Mouse (Mus musculus) heart, embryonic 10.5 days (tissue): Measurements from ENCODE around the gene Rab8b. TPM values are rescaled to one million over a fixed set of nuclear protein-coding genes. Genes with fewer than 3 reads are reported as not detected.
A peak's percentile ranks its signal among the peaks of the same experiment; 100 is the strongest.

Experiments
- DNase-seq: peaks from one replicate; pipeline ENCODE4 v3.0.0-alpha.2; 2017; ENCODE audit warnings: low spot score
- H3K27ac ChIP-seq: fragments of 300-500 bp; sonication (generic); 2 replicates; pipeline ENCODE4 v1.5.1; 2016; ENCODE audit warnings: mild to moderate bottlenecking
- H3K27me3 ChIP-seq: fragments of 300-500 bp; sonication (generic); 2 replicates; pipeline ENCODE4 v1.6.1; 2016; ENCODE audit warnings: mild to moderate bottlenecking; ENCODE audit not compliant: poor library complexity, insufficient read depth, severe bottlenecking
- H3K36me3 ChIP-seq: fragments of 300-500 bp; sonication (generic); 2 replicates; pipeline ENCODE4 v1.6.1; 2016; ENCODE audit warnings: mild to moderate bottlenecking, moderate library complexity
- H3K4me1 ChIP-seq: fragments of 300-500 bp; sonication (generic); 2 replicates; pipeline ENCODE4 v1.6.1; 2016; ENCODE audit warnings: mild to moderate bottlenecking
- H3K4me3 ChIP-seq: fragments of 300-500 bp; sonication (generic); 2 replicates; pipeline ENCODE4 v1.5.1; 2016; ENCODE audit warnings: mild to moderate bottlenecking, moderate library complexity
- H3K9me3 ChIP-seq: fragments of 300-500 bp; sonication (generic); 2 replicates; pipeline ENCODE4 v1.6.1; 2016; ENCODE audit warnings: mild to moderate bottlenecking, moderate library complexity
- WGBS: fragments of 180-500 bp; shearing (Covaris S2); methylation state at CpG from one replicate; pipeline ENCODE4 v1.1.7; 2016; 5-methylcytosine and 5-hydroxymethylcytosine counted together
- polyA plus RNA-seq: library from polyadenylated mRNA; unstranded; fragments of >200 nt; fragmentation: Nextera tagmentation; extraction: Ambion mirVana; gene quantifications from 2 replicates; pipeline ENCODE4 v1.2.1, GENCODE M21; 2016

The Rab8b gene
- polyA plus RNA-seq, 1 experiment from 2014 or later = 21.1 TPM

DNA sequence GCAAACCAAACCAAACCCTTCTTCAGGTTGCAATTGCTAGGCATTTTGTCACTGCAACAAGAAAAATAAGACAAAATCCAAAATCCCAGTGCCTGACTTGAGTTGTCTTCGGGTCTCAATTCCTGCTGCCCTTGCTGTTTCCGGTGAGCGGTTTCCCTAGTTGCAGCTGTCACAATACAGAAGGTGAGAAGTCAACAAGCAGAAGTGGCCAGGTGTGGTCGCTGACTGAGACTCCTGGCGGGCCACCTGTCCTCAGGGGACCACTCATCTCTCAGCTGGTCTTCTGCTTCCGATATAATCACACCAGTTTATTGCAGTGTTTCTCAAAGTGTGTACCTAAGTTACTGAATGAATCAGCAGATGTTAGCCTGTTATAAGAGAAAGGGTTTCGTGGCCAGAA lies 10.9 kb upstream of the Rab8b start:
- Histone ChIP-seq H3K9me3 (no peaks in the 10 kb centered on the region), H3K27ac (no peak overlapping the region), H3K4me3 (no peak overlapping the region), H3K36me3 (no peaks in the 10 kb centered on the region), H3K27me3 (no peaks in the 10 kb centered on the region), H3K4me1 (no peaks in the 10 kb centered on the region)
- DNase-seq = peak; percentile 71
- WGBS = 53% methylated on average over 7 of the region's 7 CpGs

DNA sequence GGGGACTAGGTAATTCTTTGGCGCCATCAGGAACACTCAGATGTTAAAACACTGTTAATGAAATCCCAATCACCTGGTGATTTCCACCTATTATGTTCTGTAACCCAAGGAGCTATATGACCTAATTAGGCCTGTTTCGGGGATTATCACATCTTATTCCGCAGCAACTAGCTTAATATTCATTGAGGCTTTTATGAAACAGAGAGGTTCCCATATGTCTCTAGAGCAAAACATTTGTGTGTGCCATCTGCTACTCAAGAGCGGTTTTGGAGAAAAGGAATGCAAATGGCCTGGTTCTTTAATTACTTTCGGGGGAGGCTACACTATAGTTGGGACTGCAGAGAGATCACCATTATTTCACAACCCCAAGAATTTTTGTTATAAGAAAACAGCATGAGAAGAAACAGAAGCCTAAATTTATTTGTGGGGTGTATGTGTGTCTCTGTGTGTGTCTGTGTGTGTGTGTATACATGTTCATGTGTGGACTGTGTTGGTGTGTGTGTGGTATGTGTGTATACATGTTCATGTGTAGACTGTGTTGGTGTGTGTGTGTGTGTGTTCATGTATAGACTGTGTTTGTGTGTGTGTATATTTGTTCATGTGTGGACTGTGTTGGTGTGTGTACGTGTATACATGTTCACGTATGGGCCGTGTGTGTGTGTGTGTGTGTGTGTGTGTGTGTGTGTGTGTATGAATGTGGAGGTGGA lies 8.4 kb upstream of the Rab8b start:
- WGBS = 85% methylated on average over 8 of the region's 8 CpGs
- Histone ChIP-seq H3K36me3 (no peaks in the 10 kb centered on the region), H3K27ac (no peak overlapping the region), H3K4me3 (no peak overlapping the region), H3K4me1 (no peaks in the 10 kb centered on the region), H3K27me3 (no peaks in the 10 kb centered on the region), H3K9me3 (no peaks in the 10 kb centered on the region)
- DNase-seq = peak; percentile 55

DNA sequence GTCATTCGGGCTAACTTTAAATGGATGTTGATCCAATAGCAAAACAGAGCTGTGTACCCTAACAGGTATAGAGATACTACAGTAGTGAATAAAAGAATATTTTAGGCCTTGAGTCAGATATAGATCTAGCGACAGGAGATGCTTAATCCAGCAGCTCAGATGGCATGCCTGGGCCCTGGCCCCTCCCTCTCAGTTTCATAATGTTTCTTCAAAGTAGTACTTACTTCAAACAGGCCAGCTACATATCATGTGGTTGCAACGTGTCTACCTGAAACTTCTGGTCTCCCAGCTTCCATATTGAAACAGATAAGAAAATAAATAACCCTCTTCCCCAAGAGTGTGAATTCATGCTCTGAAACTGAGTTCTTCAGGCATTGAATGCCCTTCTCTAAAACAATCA lies 6.4 kb upstream of the Rab8b start:
- no peaks in the 10 kb centered on the region for H3K9me3 ChIP-seq
- H3K4me1 ChIP-seq = no peaks in the 10 kb centered on the region
- no peak overlapping the region for H3K4me3 ChIP-seq
- H3K27ac ChIP-seq = no peak overlapping the region
- no peaks in the 10 kb centered on the region for H3K36me3 ChIP-seq
- H3K27me3 ChIP-seq = no peaks in the 10 kb centered on the region
- WGBS = 74% methylated on average over 3 of the region's 3 CpGs
- DNase-seq = peak; percentile 42

DNA sequence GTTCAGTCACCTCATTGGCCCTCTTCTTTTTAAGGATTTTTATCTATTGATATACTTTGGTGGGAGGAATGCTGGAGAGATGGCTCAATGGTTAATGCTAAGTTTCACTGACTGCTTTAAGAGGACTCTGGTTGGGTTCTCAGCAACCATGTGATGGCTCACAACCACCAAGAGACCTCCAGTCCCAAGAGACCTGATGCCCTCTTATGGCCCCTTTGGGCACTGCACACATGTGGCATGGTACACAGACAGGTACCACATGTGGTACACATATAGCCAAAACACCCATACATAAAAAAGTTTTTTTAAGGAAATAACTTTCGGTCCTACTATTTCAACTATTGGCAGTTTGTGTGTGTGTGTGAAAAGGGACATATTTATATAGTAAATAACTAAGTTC lies 2.6 kb upstream of the Rab8b start:
- WGBS = 93% methylated on average over 1 of the region's 1 CpGs
- Histone ChIP-seq H3K4me3 (no peak overlapping the region), H3K9me3 (no peaks in the 10 kb centered on the region), H3K4me1 (peaks cover 14% of the 10 kb centered on the region; the same call in 1 of the 2 replicates), H3K36me3 (no peaks in the 10 kb centered on the region), H3K27me3 (no peaks in the 10 kb centered on the region), H3K27ac (no peak overlapping the region)
- peak; percentile 63 for DNase-seq

DNA sequence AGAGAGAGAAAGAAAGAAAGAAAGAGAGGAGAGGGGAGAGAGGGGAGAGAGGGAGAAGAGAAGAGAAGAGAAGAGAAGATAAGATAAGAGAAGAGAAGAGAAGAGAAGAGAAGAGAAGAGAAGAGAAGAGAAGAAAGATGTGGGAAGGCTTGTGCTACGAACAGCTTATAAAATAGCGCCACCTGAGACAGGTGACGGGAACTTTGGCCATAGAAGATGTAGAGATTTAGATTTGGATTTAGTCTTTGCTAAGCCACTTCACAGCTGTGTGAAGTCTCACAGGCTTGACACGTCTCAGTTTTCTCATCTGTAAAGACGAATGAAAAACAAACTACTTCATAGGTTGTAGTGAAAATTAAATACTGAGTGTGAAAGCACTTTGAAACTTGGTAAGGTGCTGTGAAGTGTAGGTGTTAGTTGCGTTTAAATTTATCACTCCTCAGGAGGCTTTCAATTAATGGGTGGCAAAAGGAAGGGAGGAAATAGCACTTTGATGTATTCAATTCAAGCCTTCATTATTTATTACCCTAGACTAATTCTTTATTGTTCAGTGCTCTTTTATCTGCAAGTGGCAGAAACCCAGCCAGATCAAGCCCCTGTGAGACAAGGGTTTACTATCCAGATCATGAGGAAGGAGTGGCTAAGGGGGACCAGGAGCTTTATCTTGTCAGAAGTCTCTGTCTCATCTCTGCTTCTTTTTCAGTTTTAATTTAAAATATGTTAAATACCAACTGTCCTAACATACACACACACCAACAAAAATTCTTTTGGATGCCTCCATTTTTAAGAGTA lies 1.2 kb upstream of the Rab8b start:
- WGBS = 3% methylated on average over 6 of the region's 6 CpGs
- peak overlapping the region; percentile 95 for H3K4me3 ChIP-seq
- peak; percentile 22 for DNase-seq

DNA sequence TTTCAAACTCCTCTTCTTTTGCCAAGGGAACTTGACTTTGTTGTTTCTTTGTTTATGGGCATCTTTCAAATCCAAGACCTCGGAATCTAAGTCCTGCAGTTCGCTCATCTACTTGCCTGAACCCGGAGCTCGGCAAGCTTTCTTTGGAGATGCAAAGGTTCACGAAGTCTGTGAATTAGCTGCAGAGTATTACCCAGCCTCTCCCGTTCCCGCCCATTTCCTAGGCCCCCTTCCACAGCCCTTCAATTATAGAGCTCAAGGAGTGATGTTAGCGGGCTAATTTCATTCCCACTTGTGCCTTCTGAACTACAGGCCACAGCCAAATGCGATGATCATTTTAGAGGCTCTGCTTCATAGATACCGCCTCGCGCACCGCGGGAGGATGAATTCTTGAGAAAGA lies 494 bp upstream of the Rab8b start:
- 0% methylated on average over 14 of the region's 14 CpGs for WGBS
- DNase-seq = no peak
- H3K4me1 ChIP-seq = peaks cover 33% of the 10 kb centered on the region
- H3K27me3 ChIP-seq = no peaks in the 10 kb centered on the region
- H3K36me3 ChIP-seq = no peaks in the 10 kb centered on the region
- H3K27ac ChIP-seq = peak overlapping the region; percentile 96
- no peaks in the 10 kb centered on the region for H3K9me3 ChIP-seq
- peak overlapping the region; percentile 95 for H3K4me3 ChIP-seq

More for the DNA sequence above, 1.2 kb upstream of the Rab8b start:
- Histone ChIP-seq H3K27ac (peak overlapping the region; percentile 96; the same call in 1 of the 2 replicates), H3K4me1 (peaks cover 27% of the 10 kb centered on the region), H3K36me3 (no peaks in the 10 kb centered on the region), H3K9me3 (no peaks in the 10 kb centered on the region), H3K27me3 (no peaks in the 10 kb centered on the region)

DNA sequence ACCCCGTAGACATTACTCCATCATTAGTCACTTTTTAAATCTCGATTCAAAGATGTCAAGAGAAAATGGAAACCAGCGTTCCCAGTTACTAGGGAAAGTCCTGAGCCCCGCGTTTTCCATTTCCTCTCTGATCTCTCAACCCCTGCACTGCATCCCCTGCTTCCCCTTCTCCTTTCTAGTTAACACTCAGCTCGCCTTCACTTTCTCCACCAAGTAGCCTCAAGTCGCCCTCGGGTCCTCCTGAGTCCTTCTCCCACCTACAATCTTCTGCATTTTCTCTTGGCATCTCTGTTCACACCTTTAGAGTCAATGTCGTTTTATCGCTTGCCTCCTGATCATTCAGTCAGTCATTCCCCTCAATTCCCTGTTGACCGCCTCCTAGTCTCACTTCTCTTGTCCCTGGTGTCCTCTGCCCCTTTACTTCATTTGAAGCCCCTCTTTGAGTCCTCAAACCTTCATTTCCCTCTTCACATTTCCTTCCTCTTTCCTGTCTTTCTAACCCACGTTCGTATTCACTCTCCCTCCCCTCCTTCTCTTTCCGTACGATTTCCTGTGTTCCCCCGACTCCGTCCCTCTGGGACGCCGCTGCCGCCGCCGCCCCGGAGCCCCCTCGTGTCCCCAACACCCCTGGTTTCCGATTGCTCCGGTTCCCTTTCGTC lies 686 bp downstream of the Rab8b start:
- Histone ChIP-seq H3K27me3 (no peaks in the 10 kb centered on the region), H3K27ac (peak overlapping the region; percentile 96), H3K9me3 (no peaks in the 10 kb centered on the region), H3K4me1 (peaks cover 34% of the 10 kb centered on the region), H3K4me3 (peak overlapping the region; percentile 95), H3K36me3 (no peaks in the 10 kb centered on the region)
- 3% methylated on average over 27 of the region's 27 CpGs for WGBS
- peak; percentile 74 for DNase-seq

DNA sequence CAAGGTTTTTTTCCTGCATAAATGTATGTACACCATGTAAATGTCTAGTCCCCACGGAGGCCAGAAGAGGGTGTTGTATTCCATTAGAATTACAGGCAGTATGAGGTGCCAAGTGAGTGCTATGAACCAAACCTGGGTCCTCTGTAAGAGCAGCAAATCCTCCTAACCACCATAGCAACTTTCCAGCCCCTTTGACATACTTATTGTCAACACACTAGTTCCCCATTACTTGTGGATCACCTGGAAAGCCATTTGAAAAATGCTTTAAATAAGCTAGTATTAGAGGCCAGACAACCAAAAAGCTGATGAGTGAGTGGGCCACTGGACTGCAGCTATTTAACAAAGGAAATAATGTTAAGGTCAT lies 1.6 kb downstream of the Rab8b start:
- Histone ChIP-seq H3K27ac (no peak overlapping the region), H3K36me3 (peaks cover 2% of the 10 kb centered on the region; the same call in 1 of the 2 replicates), H3K27me3 (no peaks in the 10 kb centered on the region), H3K4me3 (0 out of 2 replicates have a peak overlapping the region, but pooled peaks have one; percentile 95), H3K4me1 (peaks cover 36% of the 10 kb centered on the region), H3K9me3 (no peaks in the 10 kb centered on the region)
- peak; percentile 20 for DNase-seq
- 73% methylated on average over 1 of the region's 1 CpGs for WGBS

DNA sequence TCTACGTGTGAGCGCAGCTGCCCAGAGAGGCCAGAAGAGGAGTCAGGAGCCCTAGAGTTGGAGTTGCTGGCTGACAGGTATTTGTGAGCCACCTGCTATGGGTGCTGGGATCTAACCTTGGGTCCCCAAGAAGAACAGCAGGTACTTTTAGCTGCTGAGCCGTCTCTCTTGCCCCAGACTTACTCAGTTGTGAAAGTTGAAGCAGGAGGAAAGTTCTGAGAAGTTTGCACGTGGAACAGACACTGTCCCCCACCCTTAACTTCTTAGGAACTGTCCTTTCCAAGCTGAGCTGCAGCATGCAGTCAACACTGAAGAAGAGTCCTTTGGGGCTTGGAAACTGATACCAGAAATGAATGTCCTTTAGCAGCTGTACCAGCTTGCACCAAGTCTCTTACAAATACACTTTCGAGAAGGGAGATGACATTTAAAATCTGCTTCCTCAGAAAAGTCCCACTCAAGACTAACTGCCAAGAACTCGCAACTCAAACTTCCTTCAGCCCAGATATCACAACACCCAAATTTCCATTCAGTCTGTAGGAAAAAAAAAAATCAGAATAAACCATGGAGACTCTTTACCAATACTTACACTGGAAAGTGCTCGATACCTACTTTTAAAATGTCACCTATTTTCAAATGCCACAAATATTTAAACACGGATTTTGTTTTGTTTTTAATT lies 2.1 kb downstream of the Rab8b start:
- Histone ChIP-seq H3K9me3 (no peaks in the 10 kb centered on the region), H3K27me3 (no peaks in the 10 kb centered on the region), H3K36me3 (peaks cover 4% of the 10 kb centered on the region; the same call in 1 of the 2 replicates), H3K27ac (peak overlapping the region; percentile 37; the same call in 1 of the 2 replicates), H3K4me1 (peaks cover 36% of the 10 kb centered on the region), H3K4me3 (no peak overlapping the region)
- 86% methylated on average over 8 of the region's 8 CpGs for WGBS
- DNase-seq = peak; percentile 62

DNA sequence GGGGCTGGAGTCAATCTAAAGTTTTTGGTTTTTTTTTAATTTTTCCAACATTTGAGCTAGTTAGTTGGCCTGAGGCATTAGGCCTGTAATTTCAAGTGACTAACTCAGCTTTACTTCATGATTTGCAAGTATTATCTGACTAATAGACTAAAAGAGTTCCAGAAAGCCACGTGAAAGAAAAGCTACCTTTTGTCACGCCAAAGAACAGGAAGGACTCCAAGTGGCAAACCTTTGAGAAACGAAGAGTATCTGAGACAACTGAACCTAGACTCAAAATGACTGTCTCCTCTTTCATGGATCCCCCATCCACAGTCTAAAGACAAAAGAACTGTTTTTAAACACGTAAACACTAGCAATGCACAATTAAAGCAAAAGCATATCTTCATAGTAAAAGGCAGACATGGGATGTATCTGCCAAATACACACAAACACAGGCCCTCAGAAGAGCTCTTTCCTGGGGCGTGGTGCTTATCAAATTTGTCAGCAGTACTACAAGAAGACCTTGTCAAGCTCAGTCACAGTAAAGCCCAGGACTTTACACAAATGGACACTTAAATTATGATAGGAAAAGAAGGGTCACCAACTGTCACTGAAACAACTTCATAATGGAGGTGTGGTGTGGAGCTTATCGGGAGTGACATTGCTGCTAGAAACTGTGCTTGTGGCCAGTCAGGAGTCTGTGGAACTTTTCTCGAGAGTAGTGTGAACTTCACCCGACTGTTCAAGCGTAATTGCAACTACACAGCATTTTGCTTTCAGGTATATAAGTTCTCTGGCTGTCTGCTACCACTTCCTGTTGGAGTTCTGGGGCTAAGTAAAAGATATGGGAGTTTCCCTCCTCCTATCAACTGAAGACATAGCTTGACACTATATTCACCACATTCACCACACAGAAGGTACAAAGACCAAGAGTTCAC lies 3.4 kb downstream of the Rab8b start:
- Histone ChIP-seq H3K27ac (peak overlapping the region; percentile 42; the same call in 1 of the 2 replicates), H3K36me3 (peaks cover 4% of the 10 kb centered on the region; the same call in 1 of the 2 replicates), H3K4me1 (peaks cover 36% of the 10 kb centered on the region), H3K27me3 (no peaks in the 10 kb centered on the region), H3K9me3 (no peaks in the 10 kb centered on the region), H3K4me3 (no peak overlapping the region)
- WGBS = 65% methylated on average over 9 of the region's 9 CpGs
- no peak for DNase-seq

DNA sequence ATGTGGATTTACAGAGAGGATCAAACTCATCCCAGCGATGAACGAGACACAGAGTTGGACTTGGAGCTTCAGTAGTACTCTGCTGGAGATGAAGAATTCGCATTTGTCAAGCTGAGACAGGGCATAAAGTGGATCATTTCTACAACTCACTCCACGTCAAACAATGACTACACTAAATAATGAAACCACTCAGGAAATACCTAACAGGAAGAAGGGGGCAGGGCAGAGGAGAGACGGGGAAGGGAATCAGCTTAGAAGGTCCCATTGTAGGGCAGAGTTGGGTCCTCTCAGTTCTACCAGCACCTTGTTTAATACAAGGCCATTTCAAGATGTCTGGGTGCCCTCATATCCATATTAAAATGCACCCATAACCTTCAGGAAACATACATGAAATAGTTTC lies 4.1 kb downstream of the Rab8b start:
- 83% methylated on average over 5 of the region's 5 CpGs for WGBS
- Histone ChIP-seq H3K27me3 (no peaks in the 10 kb centered on the region), H3K27ac (peak overlapping the region; percentile 42), H3K9me3 (no peaks in the 10 kb centered on the region), H3K4me3 (no peak overlapping the region), H3K4me1 (peaks cover 34% of the 10 kb centered on the region), H3K36me3 (peaks cover 4% of the 10 kb centered on the region; the same call in 1 of the 2 replicates)
- no peak for DNase-seq

DNA sequence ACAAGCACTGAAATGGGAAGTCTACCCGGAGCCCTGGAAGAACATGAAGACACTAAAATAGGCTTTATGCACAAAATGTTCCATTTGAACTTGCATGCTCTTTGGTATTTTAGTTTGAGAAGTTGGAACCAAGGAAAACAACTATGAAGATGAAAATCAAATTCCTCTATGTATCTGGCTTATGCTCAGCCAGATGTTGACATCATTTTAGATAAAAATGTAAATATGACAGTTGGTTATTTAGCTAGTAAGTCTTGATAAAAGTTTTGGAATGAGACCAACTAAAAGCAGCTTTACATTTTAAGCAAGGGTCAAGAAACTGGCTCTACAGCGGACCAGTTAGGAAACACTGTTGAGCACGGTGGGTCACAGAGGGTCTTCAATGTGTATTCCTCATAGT lies 4.9 kb downstream of the Rab8b start:
- Histone ChIP-seq H3K4me3 (no peak overlapping the region), H3K4me1 (peaks cover 39% of the 10 kb centered on the region)
- WGBS = 93% methylated on average over 3 of the region's 3 CpGs

More for the DNA sequence above, 4.9 kb downstream of the Rab8b start:
- no peak for DNase-seq
- no peaks in the 10 kb centered on the region for H3K27me3 ChIP-seq
- no peaks in the 10 kb centered on the region for H3K9me3 ChIP-seq
- H3K36me3 ChIP-seq = peaks cover 4% of the 10 kb centered on the region; the same call in 1 of the 2 replicates
- no peak overlapping the region for H3K27ac ChIP-seq
